Mouse (Mus musculus): ENCODE data around the gene Tub. TPM values are rescaled to one million over a fixed set of nuclear protein-coding genes. Genes with fewer than 3 reads are reported as not detected.
A peak's percentile ranks its signal among the peaks of the same experiment; 100 is the strongest.

Tub gene
- polyA plus RNA-seq, 1 experiment from 2014 or later: 31.2 TPM

- Histone ChIP-seq H3K9me3 (no peaks in the 10 kb centered on the region), H3K4me1 (no peaks in the 10 kb centered on the region), H3K4me2 (no peak overlapping the region), H3K9ac (no peak overlapping the region), H3K27me3 (no peaks in the 10 kb centered on the region), H3K4me3 (replicated peaks) (no peak overlapping the region), H3K36me3 (replicated peaks) (no peaks in the 10 kb centered on the region), H3K27ac (no peak overlapping the region)
- 84% methylated on average over 7 of the region's 7 CpGs for WGBS
- ATAC-seq (ENCODE audit: low FRiP score): no peak
Observed at GRCm38 (mm10) chr7:108993230-108993629, 43.1 kb downstream of the Tub start.

DNA sequence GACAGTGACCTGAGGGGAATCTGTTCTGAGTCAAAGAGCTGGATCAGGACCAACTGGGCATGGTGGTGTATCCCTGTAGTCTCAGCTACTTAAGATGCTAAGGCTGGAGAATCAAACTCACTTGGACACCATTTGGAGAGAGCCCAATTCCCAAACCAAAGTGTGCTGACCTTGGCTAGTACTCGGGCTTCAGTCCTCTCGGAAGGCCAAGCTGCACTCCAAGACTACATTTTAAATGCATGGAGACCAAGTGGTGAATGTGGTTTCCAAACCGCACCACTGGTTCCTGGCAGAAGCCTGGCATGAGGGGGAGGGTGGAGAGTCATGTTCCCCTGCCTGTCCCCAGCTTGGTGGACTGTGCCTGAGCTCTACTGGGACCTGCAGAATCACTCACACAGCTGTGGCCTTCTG, 43.7 kb downstream of the Tub start:
- no peak overlapping the region for H3K4me2 ChIP-seq
- no peak overlapping the region for H3K4me3 ChIP-seq (replicated peaks)
- no peak for ATAC-seq (ENCODE audit: low FRiP score)
- no peaks in the 10 kb centered on the region for H3K4me1 ChIP-seq
- no peaks in the 10 kb centered on the region for H3K27me3 ChIP-seq
- 95% methylated on average over 3 of the region's 3 CpGs for WGBS
- no peaks in the 10 kb centered on the region for H3K36me3 ChIP-seq (replicated peaks)
- H3K9ac ChIP-seq: no peak overlapping the region
- H3K9me3 ChIP-seq: no peaks in the 10 kb centered on the region
- no peak overlapping the region for H3K27ac ChIP-seq

DNA sequence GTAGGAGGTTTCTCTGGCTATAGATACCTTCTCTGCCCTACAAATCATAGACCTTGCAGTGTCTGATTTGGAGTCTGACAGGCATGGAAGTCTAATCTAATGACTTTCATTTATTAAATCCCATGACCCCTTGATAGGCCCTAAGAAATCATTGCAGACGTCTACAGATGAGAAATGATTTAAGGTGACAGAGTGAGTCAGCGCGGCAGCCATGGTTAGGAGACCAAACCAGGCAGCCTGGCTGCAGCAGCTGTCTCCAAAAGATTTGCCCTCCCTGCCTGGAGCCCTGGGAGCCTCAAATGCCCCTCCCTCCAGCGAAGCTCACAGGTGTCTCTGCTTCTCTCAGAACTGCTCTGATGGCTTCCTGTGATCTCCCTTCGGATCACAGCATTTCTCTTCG, 46.0 kb downstream of the Tub start:
- Histone ChIP-seq H3K4me1 (no peaks in the 10 kb centered on the region), H3K27me3 (no peaks in the 10 kb centered on the region), H3K36me3 (replicated peaks) (no peaks in the 10 kb centered on the region), H3K4me2 (no peak overlapping the region), H3K9me3 (no peaks in the 10 kb centered on the region), H3K4me3 (replicated peaks) (no peak overlapping the region), H3K9ac (no peak overlapping the region), H3K27ac (no peak overlapping the region)
- WGBS: 70% methylated on average over 6 of the region's 6 CpGs
- no peak for ATAC-seq (ENCODE audit: low FRiP score)

- 0 out of 2 replicates have a peak, but pooled peaks have one; percentile 39 for ATAC-seq (ENCODE audit: low FRiP score)
- no peak overlapping the region for H3K4me2 ChIP-seq
- H3K9me3 ChIP-seq: no peaks in the 10 kb centered on the region
- no peak overlapping the region for H3K4me3 ChIP-seq (replicated peaks)
- H3K27ac ChIP-seq: no peak overlapping the region
- H3K4me1 ChIP-seq: no peaks in the 10 kb centered on the region
- no peaks in the 10 kb centered on the region for H3K36me3 ChIP-seq (replicated peaks)
- no peak overlapping the region for H3K9ac ChIP-seq
- WGBS: 52% methylated on average over 4 of the region's 4 CpGs
- peaks cover 6% of the 10 kb centered on the region; the same call in 1 of the 2 replicates for H3K27me3 ChIP-seq
Observed at GRCm38 (mm10) chr7:109000315-109000954, 50.3 kb downstream of the Tub start.

GRCm38 (mm10) chr7:109001971-109002370, 51.8 kb downstream of the Tub start:
- Histone ChIP-seq H3K4me3 (replicated peaks) (no peak overlapping the region), H3K4me2 (no peak overlapping the region), H3K9me3 (no peaks in the 10 kb centered on the region), H3K36me3 (replicated peaks) (no peaks in the 10 kb centered on the region), H3K27ac (no peak overlapping the region), H3K9ac (no peak overlapping the region), H3K4me1 (no peaks in the 10 kb centered on the region), H3K27me3 (peaks cover 6% of the 10 kb centered on the region; the same call in 1 of the 2 replicates)
- no peak for ATAC-seq (ENCODE audit: low FRiP score)
- WGBS: 82% methylated on average over 4 of the region's 4 CpGs

DNA sequence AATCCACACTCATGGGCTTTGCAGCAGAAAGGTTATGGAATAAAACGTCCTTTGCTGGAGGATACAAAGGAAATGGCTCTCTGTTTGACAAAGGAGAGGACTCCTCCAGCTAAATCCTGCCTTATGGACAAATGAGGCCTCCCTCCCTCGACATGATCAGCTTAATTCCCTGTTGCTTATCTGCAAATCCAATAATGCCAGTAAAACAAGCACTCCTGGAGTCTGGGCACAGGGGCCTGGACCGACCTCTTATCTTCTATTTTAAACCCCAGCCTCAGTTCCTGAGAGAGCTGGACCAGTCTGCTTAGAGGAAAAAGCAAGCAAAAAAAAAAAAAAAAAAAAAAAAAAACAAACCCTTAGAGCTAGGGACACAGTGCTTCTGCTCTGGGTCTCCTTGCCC, 53.5 kb downstream of the Tub start:
- H3K36me3 ChIP-seq (replicated peaks): no peaks in the 10 kb centered on the region
- no peaks in the 10 kb centered on the region for H3K4me1 ChIP-seq
- no peak overlapping the region for H3K4me2 ChIP-seq
- no peaks in the 10 kb centered on the region for H3K9me3 ChIP-seq
- no peak for ATAC-seq (ENCODE audit: low FRiP score)
- no peak overlapping the region for H3K4me3 ChIP-seq (replicated peaks)
- whole genome bisulfite sequencing: 9% methylated on average over 3 of the region's 3 CpGs
- no peak overlapping the region for H3K9ac ChIP-seq
- peaks cover 8% of the 10 kb centered on the region for H3K27me3 ChIP-seq
- no peak overlapping the region for H3K27ac ChIP-seq

DNA sequence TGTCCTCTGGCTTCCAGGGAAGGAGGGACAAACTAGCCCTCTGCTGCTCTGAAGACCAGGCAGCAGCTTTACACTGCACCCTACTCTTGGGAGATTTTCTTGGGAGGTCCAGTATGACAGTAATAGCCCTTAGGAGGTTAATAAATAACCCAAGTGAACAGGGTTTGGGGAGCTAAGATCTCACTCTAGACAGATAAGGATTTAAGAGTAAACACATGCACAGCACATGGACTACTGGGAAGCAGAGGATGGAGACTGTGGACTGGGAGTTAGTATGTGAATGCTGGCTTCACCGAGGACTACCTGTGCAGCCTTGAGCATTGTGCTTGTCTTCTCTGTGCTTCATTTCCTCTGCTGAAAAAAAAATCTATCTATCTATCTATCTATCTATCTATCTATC, 59.1 kb downstream of the Tub start:
- no peak for ATAC-seq (ENCODE audit: low FRiP score)
- WGBS: 95% methylated on average over 1 of the region's 1 CpGs
- Histone ChIP-seq H3K4me2 (no peak overlapping the region), H3K27ac (no peak overlapping the region), H3K9me3 (no peaks in the 10 kb centered on the region), H3K36me3 (replicated peaks) (no peaks in the 10 kb centered on the region), H3K4me3 (replicated peaks) (no peak overlapping the region), H3K9ac (no peak overlapping the region), H3K4me1 (peaks cover 32% of the 10 kb centered on the region), H3K27me3 (peaks cover 44% of the 10 kb centered on the region)

- H3K36me3 ChIP-seq (replicated peaks): no peaks in the 10 kb centered on the region
- whole genome bisulfite sequencing: 1% methylated on average over 56 of the region's 82 CpGs
- H3K27ac ChIP-seq: peak overlapping the region; percentile 83
- ATAC-seq (ENCODE audit: low FRiP score): peak; percentile 81
- peak overlapping the region; percentile 86 for H3K4me2 ChIP-seq
- peaks cover 44% of the 10 kb centered on the region for H3K27me3 ChIP-seq
- peak overlapping the region; percentile 83 for H3K9ac ChIP-seq
- H3K4me1 ChIP-seq: peaks cover 34% of the 10 kb centered on the region
- H3K4me3 ChIP-seq (replicated peaks): peak overlapping the region; percentile 86
- H3K9me3 ChIP-seq: no peaks in the 10 kb centered on the region
Observed at GRCm38 (mm10) chr7:109010720-109011595, 60.8 kb downstream of the Tub start.

DNA sequence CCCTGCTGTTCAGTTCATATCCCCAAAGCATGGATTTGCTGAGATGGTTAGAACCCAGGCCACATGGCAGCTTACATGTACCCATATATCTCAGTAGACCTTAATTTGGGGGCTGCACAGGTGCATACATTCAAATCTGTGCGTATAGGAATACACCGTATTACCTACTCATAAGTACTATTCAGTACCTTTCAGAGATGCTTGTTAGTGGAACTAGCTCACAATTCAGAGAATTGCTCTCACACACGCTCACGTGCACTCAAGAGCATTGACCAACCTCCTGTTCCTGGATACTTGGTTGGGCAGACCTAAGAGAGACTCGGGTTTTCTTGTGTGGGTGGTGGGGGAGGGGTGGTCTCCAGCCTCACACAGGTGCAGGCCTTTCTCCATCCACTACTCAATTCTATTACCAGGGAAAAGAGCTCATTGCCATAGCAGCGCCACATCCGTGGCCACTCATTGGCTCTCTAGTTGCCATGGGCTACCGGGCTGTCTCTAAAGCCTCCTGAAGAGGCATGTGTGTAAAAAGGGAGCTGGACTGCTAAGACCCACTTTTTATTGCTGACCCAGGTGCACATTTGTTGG, 61.5 kb downstream of the Tub start:
- Histone ChIP-seq H3K27ac (peak overlapping the region; percentile 83), H3K36me3 (replicated peaks) (no peaks in the 10 kb centered on the region), H3K4me3 (replicated peaks) (peak overlapping the region; percentile 86), H3K9ac (peak overlapping the region; percentile 83), H3K4me2 (peak overlapping the region; percentile 86), H3K9me3 (no peaks in the 10 kb centered on the region), H3K27me3 (peaks cover 44% of the 10 kb centered on the region), H3K4me1 (peaks cover 42% of the 10 kb centered on the region)
- ATAC-seq (ENCODE audit: low FRiP score): peak; percentile 88
- WGBS: 15% methylated on average over 8 of the region's 8 CpGs

- peaks cover 44% of the 10 kb centered on the region for H3K27me3 ChIP-seq
- 76% methylated on average over 1 of the region's 1 CpGs for WGBS
- peak overlapping the region; percentile 86 for H3K4me3 ChIP-seq (replicated peaks)
- no peaks in the 10 kb centered on the region for H3K9me3 ChIP-seq
- no peaks in the 10 kb centered on the region for H3K36me3 ChIP-seq (replicated peaks)
- peak overlapping the region; percentile 86 for H3K4me2 ChIP-seq
- H3K9ac ChIP-seq: peak overlapping the region; percentile 83; the same call in 1 of the 2 replicates
- peaks cover 47% of the 10 kb centered on the region for H3K4me1 ChIP-seq
- H3K27ac ChIP-seq: peak overlapping the region; percentile 83
- no peak for ATAC-seq (ENCODE audit: low FRiP score)
Observed at GRCm38 (mm10) chr7:109012575-109012974, 62.4 kb downstream of the Tub start.

- Histone ChIP-seq H3K27ac (peak overlapping the region; percentile 42; the same call in 1 of the 2 replicates), H3K36me3 (replicated peaks) (no peaks in the 10 kb centered on the region), H3K4me2 (peak overlapping the region; percentile 86), H3K4me1 (peaks cover 47% of the 10 kb centered on the region), H3K27me3 (peaks cover 44% of the 10 kb centered on the region), H3K4me3 (replicated peaks) (0 out of 2 replicates have a peak overlapping the region, but pooled peaks have one; percentile 10), H3K9me3 (no peaks in the 10 kb centered on the region), H3K9ac (no peak overlapping the region)
- 40% methylated on average over 4 of the region's 4 CpGs for WGBS
- no peak for ATAC-seq (ENCODE audit: low FRiP score)
Observed at GRCm38 (mm10) chr7:109012998-109013625, 63.0 kb downstream of the Tub start.

GRCm38 (mm10) chr7:109014851-109015250, 64.7 kb downstream of the Tub start:
- no peak for ATAC-seq (ENCODE audit: low FRiP score)
- Histone ChIP-seq H3K36me3 (replicated peaks) (no peaks in the 10 kb centered on the region), H3K27me3 (peaks cover 31% of the 10 kb centered on the region), H3K4me2 (no peak overlapping the region), H3K27ac (no peak overlapping the region), H3K9me3 (no peaks in the 10 kb centered on the region), H3K4me3 (replicated peaks) (no peak overlapping the region), H3K9ac (no peak overlapping the region), H3K4me1 (peaks cover 47% of the 10 kb centered on the region)
- 87% methylated on average over 7 of the region's 7 CpGs for WGBS

Data from forebrain, embryonic 12.5 days (tissue).